Mouse (Mus musculus): ENCODE data around the gene Defb36.

DNA sequence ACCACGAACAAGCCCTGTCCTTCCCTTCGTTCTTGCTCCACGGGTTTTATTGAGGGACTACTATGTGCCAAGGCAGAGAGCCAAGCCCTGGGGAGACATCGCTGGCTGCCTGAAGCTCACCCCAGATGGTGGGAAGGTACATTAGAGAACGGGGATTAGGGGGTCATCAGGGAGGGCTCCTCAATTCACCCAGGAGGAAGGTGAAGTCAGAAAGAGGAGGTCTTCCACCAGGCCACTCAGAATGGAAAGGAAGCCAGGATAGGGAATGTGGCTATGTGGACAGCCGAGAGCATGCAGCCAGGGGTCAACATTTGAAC, 32.8 kb downstream of the Defb36 start:
- TF ChIP-seq CTCF (IDR thresholded peaks at IDR 0.05; ENCODE audit: low read depth) (no peak), EP300 (IDR thresholded peaks at IDR 0.05; ENCODE audit: low read depth) (no peak)
